Mouse (Mus musculus): Measurements from ENCODE around the gene Krtap24-1.

GRCm38 (mm10) chr16:88646366-88647111 lies 34.5 kb upstream of the Krtap24-1 start:
- TF ChIP-seq CTCF (IDR thresholded peaks at IDR 0.05; ENCODE audit: low read depth), result no peak
- TF ChIP-seq EP300 (IDR thresholded peaks at IDR 0.05; ENCODE audit: low read depth), result no peak

Measured in liver, embryonic 14.5 days (tissue).